Mouse (Mus musculus): ENCODE measurements around the gene Vdr. TPM values are rescaled to one million over a fixed set of nuclear protein-coding genes. Genes with fewer than 3 reads are reported as not detected.
"Not testable (repeated sequence)": the region's sequence is repeated elsewhere in the genome, so short reads cannot be mapped to it uniquely, and the experiment has no call there.

Vdr gene
- polyA plus RNA-seq, 1 experiment from 2014 or later = 0.97 TPM

- no peak overlapping the region for H3K27ac ChIP-seq
- no peaks in the 10 kb centered on the region for H3K4me1 ChIP-seq
- H3K9ac ChIP-seq = no peak overlapping the region
- H3K27me3 ChIP-seq = no peaks in the 10 kb centered on the region
- H3K9me3 ChIP-seq = no peaks in the 10 kb centered on the region
- WGBS = 85% methylated on average over 8 of the region's 8 CpGs
- H3K4me3 ChIP-seq = no peak overlapping the region
- H3K36me3 ChIP-seq = no peaks in the 10 kb centered on the region
- no peak; the same call in 1 of the 2 replicates for ATAC-seq (ENCODE audit: insufficient number of reproducible peaks, insufficient read depth, low FRiP score, low TSS enrichment)
- H3K4me2 ChIP-seq (replicated peaks) = no peak overlapping the region
Observed at GRCm38 (mm10) chr15:97875784-97876183, 34.6 kb downstream of the Vdr start.

GRCm38 (mm10) chr15:97873717-97874116 is 36.7 kb downstream of the Vdr start:
- 58% methylated on average over 9 of the region's 9 CpGs for WGBS
- H3K9ac ChIP-seq = no peak overlapping the region
- H3K27me3 ChIP-seq = no peaks in the 10 kb centered on the region
- H3K4me1 ChIP-seq = no peaks in the 10 kb centered on the region
- no peak overlapping the region for H3K4me3 ChIP-seq
- no peaks in the 10 kb centered on the region for H3K36me3 ChIP-seq
- no peak for ATAC-seq (ENCODE audit: insufficient number of reproducible peaks, insufficient read depth, low FRiP score, low TSS enrichment)
- H3K9me3 ChIP-seq = no peaks in the 10 kb centered on the region
- no peak overlapping the region for H3K27ac ChIP-seq
- no peak overlapping the region for H3K4me2 ChIP-seq (replicated peaks)

GRCm38 (mm10) chr15:97872161-97872560 is 38.3 kb downstream of the Vdr start:
- WGBS = 94% methylated on average over 8 of the region's 8 CpGs
- no peak overlapping the region for H3K4me3 ChIP-seq
- H3K27ac ChIP-seq = no peak overlapping the region
- no peaks in the 10 kb centered on the region for H3K36me3 ChIP-seq
- no peak for ATAC-seq (ENCODE audit: insufficient number of reproducible peaks, insufficient read depth, low FRiP score, low TSS enrichment)
- H3K4me1 ChIP-seq = no peaks in the 10 kb centered on the region
- H3K27me3 ChIP-seq = no peaks in the 10 kb centered on the region
- H3K9ac ChIP-seq = no peak overlapping the region
- H3K9me3 ChIP-seq = no peaks in the 10 kb centered on the region
- H3K4me2 ChIP-seq (replicated peaks) = no peak overlapping the region

- Histone ChIP-seq H3K9ac (no peak overlapping the region), H3K36me3 (no peaks in the 10 kb centered on the region), H3K27ac (no peak overlapping the region), H3K4me2 (replicated peaks) (no peak overlapping the region), H3K4me1 (no peaks in the 10 kb centered on the region), H3K27me3 (no peaks in the 10 kb centered on the region), H3K4me3 (no peak overlapping the region), H3K9me3 (no peaks in the 10 kb centered on the region; the same call in 1 of the 2 replicates)
- no peak for ATAC-seq (ENCODE audit: insufficient number of reproducible peaks, insufficient read depth, low FRiP score, low TSS enrichment)
- 83% methylated on average over 19 of the region's 19 CpGs for WGBS
Observed at GRCm38 (mm10) chr15:97871055-97872030, 39.1 kb downstream of the Vdr start.

GRCm38 (mm10) chr15:97870116-97870515 is 40.3 kb downstream of the Vdr start:
- not testable (repeated sequence) for H3K4me2 ChIP-seq (replicated peaks); H3K4me1 ChIP-seq; H3K9me3 ChIP-seq; H3K9ac ChIP-seq; H3K27me3 ChIP-seq; H3K36me3 ChIP-seq; H3K4me3 ChIP-seq; ATAC-seq (ENCODE audit: insufficient number of reproducible peaks, insufficient read depth, low FRiP score, low TSS enrichment); H3K27ac ChIP-seq
- 74% methylated on average over 4 of the region's 4 CpGs for WGBS

- no peaks in the 10 kb centered on the region; the same call in 1 of the 2 replicates for H3K4me1 ChIP-seq
- H3K9me3 ChIP-seq = no peaks in the 10 kb centered on the region; the same call in 1 of the 2 replicates
- no peak for ATAC-seq (ENCODE audit: insufficient number of reproducible peaks, insufficient read depth, low FRiP score, low TSS enrichment)
Observed at GRCm38 (mm10) chr15:97868985-97869384, 41.4 kb downstream of the Vdr start.

GRCm38 (mm10) chr15:97865988-97866387 is 44.4 kb downstream of the Vdr start:
- Histone ChIP-seq H3K4me2 (replicated peaks) (no peak overlapping the region), H3K9me3 (no peaks in the 10 kb centered on the region; the same call in 1 of the 2 replicates), H3K27me3 (no peaks in the 10 kb centered on the region), H3K27ac (no peak overlapping the region), H3K4me3 (no peak overlapping the region), H3K36me3 (no peaks in the 10 kb centered on the region), H3K4me1 (peaks cover 3% of the 10 kb centered on the region; the same call in 1 of the 2 replicates), H3K9ac (no peak overlapping the region)
- WGBS = 94% methylated on average over 2 of the region's 2 CpGs
- ATAC-seq (ENCODE audit: insufficient number of reproducible peaks, insufficient read depth, low FRiP score, low TSS enrichment) = no peak

More at GRCm38 (mm10) chr15:97868985-97869384, 41.4 kb downstream of the Vdr start:
- Histone ChIP-seq H3K36me3 (no peaks in the 10 kb centered on the region), H3K4me2 (replicated peaks) (no peak overlapping the region), H3K27ac (no peak overlapping the region), H3K9ac (no peak overlapping the region), H3K4me3 (no peak overlapping the region), H3K27me3 (no peaks in the 10 kb centered on the region)
- WGBS = 79% methylated on average over 6 of the region's 6 CpGs

GRCm38 (mm10) chr15:97865175-97865574 is 45.3 kb downstream of the Vdr start:
- H3K27me3 ChIP-seq = no peaks in the 10 kb centered on the region
- no peak overlapping the region for H3K4me3 ChIP-seq
- H3K4me2 ChIP-seq (replicated peaks) = no peak overlapping the region
- no peak overlapping the region for H3K9ac ChIP-seq
- 63% methylated on average over 6 of the region's 6 CpGs for WGBS
- peaks cover 3% of the 10 kb centered on the region; the same call in 1 of the 2 replicates for H3K4me1 ChIP-seq
- H3K9me3 ChIP-seq = no peaks in the 10 kb centered on the region; the same call in 1 of the 2 replicates
- no peak overlapping the region for H3K27ac ChIP-seq
- H3K36me3 ChIP-seq = no peaks in the 10 kb centered on the region
- ATAC-seq (ENCODE audit: insufficient number of reproducible peaks, insufficient read depth, low FRiP score, low TSS enrichment) = no peak

GRCm38 (mm10) chr15:97864361-97865045 is 45.9 kb downstream of the Vdr start:
- H3K4me1 ChIP-seq = peaks cover 3% of the 10 kb centered on the region; the same call in 1 of the 2 replicates
- no peak overlapping the region for H3K4me2 ChIP-seq (replicated peaks)
- H3K9me3 ChIP-seq = no peaks in the 10 kb centered on the region; the same call in 1 of the 2 replicates
- H3K9ac ChIP-seq = no peak overlapping the region
- H3K36me3 ChIP-seq = no peaks in the 10 kb centered on the region
- no peak overlapping the region for H3K27ac ChIP-seq
- 74% methylated on average over 8 of the region's 8 CpGs for WGBS
- ATAC-seq (ENCODE audit: insufficient number of reproducible peaks, insufficient read depth, low FRiP score, low TSS enrichment) = no peak
- no peak overlapping the region for H3K4me3 ChIP-seq
- no peaks in the 10 kb centered on the region for H3K27me3 ChIP-seq

GRCm38 (mm10) chr15:97863494-97863881 is 46.9 kb downstream of the Vdr start:
- H3K27ac ChIP-seq = no peak overlapping the region
- 79% methylated on average over 18 of the region's 18 CpGs for WGBS
- no peak for ATAC-seq (ENCODE audit: insufficient number of reproducible peaks, insufficient read depth, low FRiP score, low TSS enrichment)
- no peak overlapping the region for H3K9ac ChIP-seq
- H3K4me3 ChIP-seq = no peak overlapping the region
- H3K9me3 ChIP-seq = no peaks in the 10 kb centered on the region; the same call in 1 of the 2 replicates
- no peak overlapping the region for H3K4me2 ChIP-seq (replicated peaks)
- H3K36me3 ChIP-seq = no peaks in the 10 kb centered on the region
- H3K4me1 ChIP-seq = peaks cover 3% of the 10 kb centered on the region; the same call in 1 of the 2 replicates
- no peaks in the 10 kb centered on the region for H3K27me3 ChIP-seq

GRCm38 (mm10) chr15:97862881-97863493 is 47.4 kb downstream of the Vdr start:
- no peak for ATAC-seq (ENCODE audit: insufficient number of reproducible peaks, insufficient read depth, low FRiP score, low TSS enrichment)
- Histone ChIP-seq H3K4me2 (replicated peaks) (no peak overlapping the region), H3K9me3 (no peaks in the 10 kb centered on the region; the same call in 1 of the 2 replicates), H3K27me3 (no peaks in the 10 kb centered on the region), H3K9ac (no peak overlapping the region), H3K4me1 (peaks cover 3% of the 10 kb centered on the region; the same call in 1 of the 2 replicates), H3K4me3 (no peak overlapping the region), H3K27ac (no peak overlapping the region), H3K36me3 (no peaks in the 10 kb centered on the region)
- 54% methylated on average over 14 of the region's 14 CpGs for WGBS

Measured in embryonic facial prominence, embryonic 12.5 days (tissue).